24 mouse cellular contexts compared by ENCODE assay signal in genomic region chr12:65048799-65049198, GRCm38 (mm10). TPM values are rescaled to one million over a fixed set of nuclear protein-coding genes. Genes with fewer than 3 reads are reported as not detected.
A peak's percentile ranks its signal among the peaks of the same experiment; 100 is the strongest.
DNase-seq lines count a peak whose midpoint lies in the region; ATAC-seq lines count a peak whose summit lies in the region.
"Had no signal": no experiment of that assay in that cellular context is flagged by ENCODE, and none has a peak within 500 bp of the region (broad histone marks: within the 10 kb centered on the region; RNA-seq: fewer than 3 reads in every experiment).

No protein-coding gene starts in this region.

- H3K9me3 ChIP-seq in hindbrain, embryonic 10.5 days: no peaks in the 10 kb centered on the region
- H3K9me3 ChIP-seq: embryonic facial prominence, embryonic 13.5 days; embryonic facial prominence, embryonic 15.5 days; forebrain, embryonic 13.5 days; forebrain, embryonic 15.5 days; G1E had no signal

- H3K27ac ChIP-seq in hindbrain, embryonic 10.5 days: no peak overlapping the region
- H3K27ac ChIP-seq: embryonic facial prominence, embryonic 13.5 days; embryonic facial prominence, embryonic 15.5 days; forebrain, embryonic 13.5 days; forebrain, embryonic 15.5 days had no signal

- DNase-seq in layer of hippocampus, adult 18-20 months (ENCODE audit: low spot score in 2 of 2): no peak
- no peak for DNase-seq in hindbrain, embryonic 10.5 days (ENCODE audit: low spot score)
- DNase-seq in gastrocnemius, adult 18-20 months (ENCODE audit: low spot score): no peak
- no peak for DNase-seq in layer of hippocampus, adult 9-10 months (ENCODE audit: low spot score)
- DNase-seq: adrenal gland, adult 2 months; adrenal gland, postnatal 10 days; adrenal gland, postnatal 25 days; B cell, adult 2 months; cerebellum, adult 11 months; cerebellum, adult 18-20 months; cerebellum, adult 8-10 months; cerebellum, adult 9-11 months; cerebellum, postnatal 14 days; cerebellum, postnatal 36 days; embryo, embryonic 11 days had no signal

- H3K4me1 ChIP-seq in hindbrain, embryonic 10.5 days (replicated peaks): no peaks in the 10 kb centered on the region
- H3K4me1 ChIP-seq: embryonic facial prominence, embryonic 13.5 days; embryonic facial prominence, embryonic 15.5 days; forebrain, embryonic 13.5 days; forebrain, embryonic 15.5 days had no signal

- H3K4me3 ChIP-seq in hindbrain, embryonic 10.5 days: no peak overlapping the region
- H3K4me3 ChIP-seq: embryonic facial prominence, embryonic 13.5 days; embryonic facial prominence, embryonic 15.5 days; forebrain, embryonic 13.5 days; forebrain, embryonic 15.5 days had no signal

- peaks cover 84% of the 10 kb centered on the region for H3K36me3 ChIP-seq in hindbrain, embryonic 10.5 days

- H3K27me3 ChIP-seq in hindbrain, embryonic 10.5 days (ENCODE audit: insufficient read depth, poor library complexity, severe bottlenecking): no peaks in the 10 kb centered on the region
- H3K27me3 ChIP-seq: embryonic facial prominence, embryonic 13.5 days; embryonic facial prominence, embryonic 15.5 days; forebrain, embryonic 13.5 days; forebrain, embryonic 15.5 days; Patski had no signal

- peak; percentile 73 for ATAC-seq in CD4-positive, CD25-positive, alpha-beta regulatory T cell, adult 4 months
- peak; percentile 75 for ATAC-seq in activated CD4-positive, CD25-positive, alpha-beta regulatory T cell, adult 4 months
- peak; percentile 71 for ATAC-seq in inflammation-experienced regulatory T-cells, adult 6 months
- ATAC-seq: forebrain, embryonic 13.5 days; forebrain, embryonic 15.5 days; Patski had no signal

RNA-seq across cellular contexts. Expression of gene Prpf39, which starts 12.7 kb away (rescaled TPM):
- 100 to 1,000 TPM in 1 of 2 experiments, 10 to 100 TPM in 1; 99.3 to 103 TPM for polyA plus RNA-seq in CD4-positive, CD25-positive, alpha-beta regulatory T cell, adult 4 months (2017; shearing (Covaris generic))
- 10 to 100 TPM; 77.3 to 77.5 TPM for polyA plus RNA-seq in activated CD4-positive, CD25-positive, alpha-beta regulatory T cell, adult 4 months (2017; shearing (Covaris generic))
- 100 to 1,000 TPM in 1 of 3 experiments, 10 to 100 TPM in 2; 78.8 to 103 (median 91.3) TPM for polyA plus RNA-seq in inflammation-experienced regulatory T-cells, adult 6 months (2017; shearing (Covaris generic))
- 10 to 100 TPM; 39.5 to 39.6 TPM for total RNA-seq in layer of hippocampus, adult 18-20 months (2021)
- polyA plus RNA-seq in hindbrain, embryonic 10.5 days (2016; fragmentation: Nextera tagmentation; extraction: Ambion mirVana): 40.2 and 56.0 TPM in 2 replicates
- 10 to 100 TPM; 12.1 to 12.4 TPM for total RNA-seq in gastrocnemius, adult 18-20 months (2021)

RNA-seq across cellular contexts. Expression of gene Fkbp3, which starts 25.0 kb away (rescaled TPM):
- 100 to 1,000 TPM; 267 to 332 TPM for polyA plus RNA-seq in CD4-positive, CD25-positive, alpha-beta regulatory T cell, adult 4 months (2017; shearing (Covaris generic))
- polyA plus RNA-seq in activated CD4-positive, CD25-positive, alpha-beta regulatory T cell, adult 4 months (2017; shearing (Covaris generic)): 100 to 1,000 TPM; 259 to 332 TPM
- polyA plus RNA-seq in inflammation-experienced regulatory T-cells, adult 6 months (2017; shearing (Covaris generic)): 100 to 1,000 TPM; 267 to 313 (median 282) TPM
- total RNA-seq in layer of hippocampus, adult 18-20 months (2021): 100 to 1,000 TPM; 140 to 149 TPM
- 636 and 712 TPM in 2 replicates for polyA plus RNA-seq in hindbrain, embryonic 10.5 days (2016; fragmentation: Nextera tagmentation; extraction: Ambion mirVana)
- 100 to 1,000 TPM; 188 to 207 TPM for total RNA-seq in gastrocnemius, adult 18-20 months (2021)

RNA-seq across cellular contexts. Expression of gene Fancm, which starts 26.6 kb away (rescaled TPM):
- 1 to 10 TPM; 3.6 to 6.6 TPM for polyA plus RNA-seq in CD4-positive, CD25-positive, alpha-beta regulatory T cell, adult 4 months (2017; shearing (Covaris generic))
- 1 to 10 TPM; 3.5 to 7.4 TPM for polyA plus RNA-seq in activated CD4-positive, CD25-positive, alpha-beta regulatory T cell, adult 4 months (2017; shearing (Covaris generic))
- polyA plus RNA-seq in inflammation-experienced regulatory T-cells, adult 6 months (2017; shearing (Covaris generic)): 10 to 100 TPM in 1 of 3 experiments, 1 to 10 TPM in 2; 5.0 to 11.7 (median 7.0) TPM
- 10 to 100 TPM; 11.0 TPM for total RNA-seq in layer of hippocampus, adult 18-20 months (2021)
- 9.3 and 11.0 TPM in 2 replicates for polyA plus RNA-seq in hindbrain, embryonic 10.5 days (2016; fragmentation: Nextera tagmentation; extraction: Ambion mirVana)
- total RNA-seq in gastrocnemius, adult 18-20 months (2021): 1 to 10 TPM; 1.4 to 1.9 TPM
